Mouse (Mus musculus) brain, embryonic 14.5 days (tissue): ENCODE measurements around the gene Tcaf3.

Source experiments
- CTCF ChIP-seq: fragments of 200-500 bp; IDR thresholded peaks from 2 replicates; pipeline ENCODE4 v1.5.1; 2012; ENCODE audit warnings: inconsistent platforms, mild to moderate bottlenecking, moderate library complexity, borderline replicate concordance; ENCODE audit not compliant: insufficient read depth, insufficient read length; ENCODE audit errors: extremely low read depth
- POLR2A ChIP-seq: fragments of 200-500 bp; IDR thresholded peaks from 2 replicates; pipeline ENCODE4 v1.6.1; 2012; ENCODE audit warnings: mild to moderate bottlenecking, inconsistent platforms, borderline replicate concordance; ENCODE audit not compliant: poor library complexity, insufficient read depth, insufficient read length, severe bottlenecking; ENCODE audit errors: extremely low read depth

DNA sequence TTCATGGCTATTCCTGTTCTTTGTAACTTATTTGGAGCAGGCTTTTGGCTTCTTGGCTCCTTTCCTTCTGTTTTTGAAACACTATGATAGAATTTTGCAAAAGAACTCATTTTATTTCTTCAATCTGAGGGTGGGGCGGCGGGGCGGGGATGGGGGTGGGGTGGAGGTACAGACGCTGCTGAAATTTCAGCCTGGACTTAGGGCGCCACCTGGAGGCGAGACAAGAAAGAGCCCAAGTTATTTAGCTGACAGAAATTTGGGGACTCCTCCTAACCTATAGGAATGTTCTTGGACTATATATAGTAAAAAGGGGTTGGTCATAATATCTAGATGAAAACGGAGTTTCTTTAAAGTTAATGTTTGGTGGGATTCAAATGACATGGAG, 14.0 kb downstream of the Tcaf3 start:
- no peak for TF ChIP-seq POLR2A
- TF ChIP-seq CTCF, result peak; percentile 71
